Mouse (Mus musculus): ENCODE measurements around the gene Zdhhc18. TPM values are rescaled to one million over a fixed set of nuclear protein-coding genes. Genes with fewer than 3 reads are reported as not detected.

The Zdhhc18 gene
- 19.2 and 26.7 TPM in 2 replicates for total RNA-seq (2014; rRNA removed)
- polyA plus RNA-seq (2015; fragmentation: Nextera tagmentation; extraction: Ambion mirVana): 5.9 and 7.3 TPM in 2 replicates

DNA sequence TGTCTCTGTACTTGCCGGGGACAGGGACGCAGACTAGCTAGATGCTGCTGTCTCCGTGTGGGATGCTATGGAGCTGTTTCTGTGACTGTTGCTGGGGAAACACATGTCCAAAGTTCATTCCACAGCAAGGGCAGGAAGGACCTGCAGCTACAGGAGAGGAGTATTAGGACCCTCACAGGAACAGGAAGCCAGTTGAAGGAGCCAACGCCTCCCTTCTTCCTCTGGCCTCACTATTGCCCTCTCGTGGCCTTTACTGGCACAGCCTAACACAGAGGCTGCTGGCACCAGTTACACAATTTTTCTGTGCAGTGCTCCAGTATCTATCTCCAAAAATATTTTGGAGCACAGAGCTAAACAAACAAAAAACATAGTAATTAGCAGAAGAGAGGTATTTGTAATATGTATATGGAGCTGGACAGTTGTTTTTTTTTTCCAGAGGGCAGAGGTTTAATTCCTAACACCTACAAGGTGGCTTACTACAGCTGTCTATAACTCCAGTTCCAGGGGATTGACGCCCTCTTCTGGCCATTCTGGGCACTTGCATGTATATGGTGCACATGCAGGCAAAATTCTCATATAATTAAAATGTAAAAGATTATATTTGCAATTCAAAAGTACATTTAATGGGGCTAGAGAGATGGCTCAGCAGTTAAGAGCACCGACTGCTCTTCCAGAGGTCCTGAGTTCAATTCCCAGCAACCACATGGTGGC, at the start of gene Zdhhc18:
TSS of gene Zdhhc18 (minus strand) at position 166 of the 711 bp plus-strand sequence.
- Histone ChIP-seq H3K4me3 (ENCODE audit: low read depth, low read length) (peak within 1 kb of the TSS; percentile 8; the same call in 1 of the 2 replicates), H3K27me3 (ENCODE audit: insufficient read depth, low read length) (no peaks in the 10 kb centered on the region), H3K27ac (ENCODE audit: low read depth, low read length) (peak within 1 kb of the TSS; percentile 18; the same call in 1 of the 2 replicates), H3K4me2 (ENCODE audit: low read depth, low read length, poor library complexity, severe bottlenecking) (peak within 1 kb of the TSS; percentile 39), H3K9me3 (ENCODE audit: low read length) (no peaks in the 10 kb centered on the region), H3K36me3 (ENCODE audit: insufficient read depth, low read length) (no peaks in the 10 kb centered on the region), H3K4me1 (ENCODE audit: insufficient read depth, low read length) (no peaks in the 10 kb centered on the region), H3K9ac (replicated peaks; ENCODE audit: low read length, poor library complexity, severe bottlenecking) (no peak within 1 kb of the TSS)
- DNase-seq (ENCODE audit: low spot score): peak; percentile 84
- ATAC-seq (ENCODE audit: low FRiP score): no peak
- 38% methylated on average over 7 of the region's 7 CpGs for WGBS
- peak; percentile 81 for TF ChIP-seq CTCF (IDR thresholded peaks at IDR 0.05)

DNA sequence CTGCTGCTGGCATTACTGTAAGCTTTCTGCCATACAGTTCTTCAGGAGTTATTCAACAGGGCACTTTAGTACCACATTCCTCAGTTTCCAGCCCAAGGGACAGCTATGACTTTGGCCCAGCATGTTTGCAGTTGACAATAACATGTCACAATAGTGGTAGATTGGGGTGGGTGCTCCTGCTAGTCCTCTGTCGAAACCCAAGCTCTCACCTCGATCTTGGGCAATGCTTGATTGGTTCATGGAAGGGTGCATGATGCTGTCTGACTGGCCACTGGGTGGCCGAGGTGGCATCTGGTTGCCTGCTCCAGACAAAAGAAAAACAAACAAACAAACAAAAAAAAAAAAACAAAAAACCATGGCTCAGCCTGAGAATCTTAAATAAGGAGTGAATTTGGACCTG, 45.4 kb upstream of the Zdhhc18 start:
- Histone ChIP-seq H3K4me1 (ENCODE audit: insufficient read depth, low read length) (no peaks in the 10 kb centered on the region), H3K4me2 (ENCODE audit: low read depth, low read length, poor library complexity, severe bottlenecking) (no peak overlapping the region), H3K36me3 (ENCODE audit: insufficient read depth, low read length) (peaks cover 57% of the 10 kb centered on the region), H3K9me3 (ENCODE audit: low read length) (no peaks in the 10 kb centered on the region), H3K4me3 (ENCODE audit: low read depth, low read length) (no peak overlapping the region), H3K9ac (replicated peaks; ENCODE audit: low read length, poor library complexity, severe bottlenecking) (no peak overlapping the region), H3K27ac (ENCODE audit: low read depth, low read length) (no peak overlapping the region), H3K27me3 (ENCODE audit: insufficient read depth, low read length) (no peaks in the 10 kb centered on the region)
- DNase-seq (ENCODE audit: low spot score): no peak
- TF ChIP-seq CTCF (IDR thresholded peaks at IDR 0.05): peak; percentile 22; the same call in 1 of the 2 replicates
- WGBS: 75% methylated on average over 3 of the region's 3 CpGs
- no peak for ATAC-seq (ENCODE audit: low FRiP score)

DNA sequence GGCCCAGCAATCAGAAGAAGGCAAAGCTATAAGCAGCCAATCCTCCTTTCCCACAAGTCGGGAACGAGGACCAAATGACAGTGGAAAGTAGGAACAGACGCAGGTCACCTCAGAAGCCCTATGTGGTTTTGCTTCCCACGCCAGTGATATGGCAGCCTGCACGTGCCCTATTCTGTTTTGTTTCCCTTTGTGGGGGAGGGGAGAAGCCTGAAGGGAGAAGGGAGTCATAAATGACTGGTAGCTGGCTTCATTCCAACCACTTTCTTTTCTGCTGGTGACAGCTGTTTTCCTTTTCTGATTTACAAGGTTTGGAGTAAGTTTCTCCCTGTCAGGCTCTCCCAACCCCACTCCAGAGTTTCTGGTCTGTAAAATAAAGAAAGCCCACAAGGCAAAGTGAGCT, 40.3 kb upstream of the Zdhhc18 start:
- Histone ChIP-seq H3K4me2 (ENCODE audit: low read depth, low read length, poor library complexity, severe bottlenecking) (no peak overlapping the region), H3K27ac (ENCODE audit: low read depth, low read length) (0 out of 2 replicates have a peak overlapping the region, but pooled peaks have one; percentile 3), H3K36me3 (ENCODE audit: insufficient read depth, low read length) (peaks cover 87% of the 10 kb centered on the region), H3K27me3 (ENCODE audit: insufficient read depth, low read length) (no peaks in the 10 kb centered on the region), H3K9me3 (ENCODE audit: low read length) (no peaks in the 10 kb centered on the region), H3K4me3 (ENCODE audit: low read depth, low read length) (no peak overlapping the region), H3K9ac (replicated peaks; ENCODE audit: low read length, poor library complexity, severe bottlenecking) (no peak overlapping the region), H3K4me1 (ENCODE audit: insufficient read depth, low read length) (no peaks in the 10 kb centered on the region)
- ATAC-seq (ENCODE audit: low FRiP score): no peak
- no peak for DNase-seq (ENCODE audit: low spot score)
- 39% methylated on average over 5 of the region's 5 CpGs for WGBS
- no peak for TF ChIP-seq CTCF (IDR thresholded peaks at IDR 0.05)

DNA sequence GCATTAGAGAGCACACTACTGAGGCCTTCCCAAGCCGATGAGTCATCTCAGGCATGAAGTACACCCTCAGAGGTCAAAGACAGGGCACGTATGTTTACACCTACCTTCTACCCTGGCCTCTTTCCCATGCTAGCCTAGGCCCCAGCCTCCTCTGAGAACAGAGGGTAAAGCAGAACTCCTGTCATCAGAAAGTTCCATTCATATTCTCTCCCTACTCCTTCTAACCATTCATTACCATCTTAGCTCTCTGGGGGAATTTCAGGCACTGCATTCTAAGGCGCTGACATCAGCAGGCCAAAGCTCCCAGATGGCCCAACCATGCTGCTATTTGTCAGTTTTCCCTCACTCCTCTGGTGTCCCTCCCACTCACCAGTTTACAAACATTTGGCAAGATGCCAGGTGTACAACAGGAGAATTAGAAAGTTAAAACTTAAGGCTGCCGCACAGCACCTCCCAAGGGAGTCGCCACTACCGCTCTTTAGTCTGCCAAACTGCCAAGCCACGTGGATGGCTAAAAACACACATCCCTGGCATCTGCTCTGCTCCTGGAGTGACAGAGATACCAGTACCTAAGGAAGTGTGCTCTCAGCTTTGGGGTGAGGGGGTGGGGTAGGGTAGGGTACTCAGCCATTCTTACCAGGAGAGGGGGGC, 38.6 kb upstream of the Zdhhc18 start:
- Histone ChIP-seq H3K27ac (ENCODE audit: low read depth, low read length) (no peak overlapping the region), H3K9me3 (ENCODE audit: low read length) (no peaks in the 10 kb centered on the region), H3K4me2 (ENCODE audit: low read depth, low read length, poor library complexity, severe bottlenecking) (no peak overlapping the region), H3K36me3 (ENCODE audit: insufficient read depth, low read length) (peaks cover 86% of the 10 kb centered on the region), H3K4me3 (ENCODE audit: low read depth, low read length) (no peak overlapping the region), H3K9ac (replicated peaks; ENCODE audit: low read length, poor library complexity, severe bottlenecking) (no peak overlapping the region), H3K27me3 (ENCODE audit: insufficient read depth, low read length) (no peaks in the 10 kb centered on the region), H3K4me1 (ENCODE audit: insufficient read depth, low read length) (no peaks in the 10 kb centered on the region)
- WGBS: 68% methylated on average over 7 of the region's 7 CpGs
- DNase-seq (ENCODE audit: low spot score) (peak; percentile 55), ATAC-seq (ENCODE audit: low FRiP score) (no peak)
- no peak for TF ChIP-seq CTCF (IDR thresholded peaks at IDR 0.05)

DNA sequence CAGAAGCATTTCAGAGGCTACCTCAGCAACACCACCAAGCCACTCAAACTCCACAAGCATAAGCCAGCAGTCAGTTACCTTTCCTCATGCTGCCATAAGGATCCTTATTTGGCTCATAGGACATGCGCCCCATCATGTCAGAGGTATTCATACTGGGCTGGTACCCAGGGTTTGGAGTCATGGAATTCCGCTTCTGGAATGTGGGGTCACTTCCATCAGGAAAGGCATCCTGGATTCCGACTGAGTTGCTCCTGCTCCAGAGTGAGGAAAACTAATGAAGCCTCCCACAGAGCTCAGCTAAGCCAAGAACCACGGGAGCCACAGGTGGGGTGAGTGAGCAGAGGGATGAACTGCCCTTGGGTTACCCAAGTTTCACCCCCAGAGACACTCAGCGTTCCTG, 37.2 kb upstream of the Zdhhc18 start:
- TF ChIP-seq CTCF (IDR thresholded peaks at IDR 0.05): no peak
- Histone ChIP-seq H3K27me3 (ENCODE audit: insufficient read depth, low read length) (no peaks in the 10 kb centered on the region), H3K9me3 (ENCODE audit: low read length) (no peaks in the 10 kb centered on the region), H3K4me1 (ENCODE audit: insufficient read depth, low read length) (no peaks in the 10 kb centered on the region), H3K36me3 (ENCODE audit: insufficient read depth, low read length) (peaks cover 79% of the 10 kb centered on the region), H3K9ac (replicated peaks; ENCODE audit: low read length, poor library complexity, severe bottlenecking) (no peak overlapping the region), H3K4me2 (ENCODE audit: low read depth, low read length, poor library complexity, severe bottlenecking) (no peak overlapping the region), H3K4me3 (ENCODE audit: low read depth, low read length) (no peak overlapping the region), H3K27ac (ENCODE audit: low read depth, low read length) (no peak overlapping the region)
- no peak for DNase-seq (ENCODE audit: low spot score)
- 89% methylated on average over 5 of the region's 5 CpGs for WGBS
- ATAC-seq (ENCODE audit: low FRiP score): no peak

DNA sequence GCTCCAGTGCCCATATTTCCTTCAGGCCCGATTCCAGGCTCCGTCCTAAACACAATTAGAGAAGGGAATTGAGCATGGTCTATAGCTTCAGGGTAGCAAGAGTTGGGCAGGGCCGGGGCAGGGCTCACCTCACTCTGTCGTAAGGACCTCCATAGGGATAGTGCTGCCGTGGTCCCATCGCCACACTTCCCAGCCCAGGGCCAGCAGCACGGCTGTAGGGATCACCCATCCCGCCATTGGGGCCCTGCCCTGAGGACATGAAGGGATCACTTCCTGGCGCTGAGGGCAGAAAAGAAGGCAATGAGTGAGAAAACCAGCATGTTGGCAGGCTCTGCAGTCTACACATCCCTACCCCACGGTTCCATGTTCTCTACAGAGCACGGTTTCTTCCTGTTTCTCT, 36.6 kb upstream of the Zdhhc18 start:
- H3K4me3 ChIP-seq (ENCODE audit: low read depth, low read length): no peak overlapping the region
- no peak for DNase-seq (ENCODE audit: low spot score)
- H3K27ac ChIP-seq (ENCODE audit: low read depth, low read length): no peak overlapping the region
- no peak for ATAC-seq (ENCODE audit: low FRiP score)
- H3K36me3 ChIP-seq (ENCODE audit: insufficient read depth, low read length): peaks cover 76% of the 10 kb centered on the region
- H3K9ac ChIP-seq (replicated peaks; ENCODE audit: low read length, poor library complexity, severe bottlenecking): no peak overlapping the region
- H3K4me2 ChIP-seq (ENCODE audit: low read depth, low read length, poor library complexity, severe bottlenecking): no peak overlapping the region
- no peaks in the 10 kb centered on the region for H3K9me3 ChIP-seq (ENCODE audit: low read length)
- 90% methylated on average over 11 of the region's 11 CpGs for WGBS
- no peak for TF ChIP-seq CTCF (IDR thresholded peaks at IDR 0.05)
- no peaks in the 10 kb centered on the region for H3K27me3 ChIP-seq (ENCODE audit: insufficient read depth, low read length)
- H3K4me1 ChIP-seq (ENCODE audit: insufficient read depth, low read length): no peaks in the 10 kb centered on the region
